Mouse (Mus musculus): ENCODE data around the gene Siglece. TPM values are rescaled to one million over a fixed set of nuclear protein-coding genes. Genes with fewer than 3 reads are reported as not detected.
"Not testable (repeated sequence)": the region's sequence is repeated elsewhere in the genome, so short reads cannot be mapped to it uniquely, and the experiment has no call there.

Siglece gene
- polyA plus RNA-seq, 1 experiment from 2014 or later = 0.70 TPM

GRCm38 (mm10) chr7:43668582-43668981, 8.6 kb upstream of the Siglece start:
- no peaks in the 10 kb centered on the region for H3K9me3 ChIP-seq
- H3K4me1 ChIP-seq (replicated peaks) = peaks cover 8% of the 10 kb centered on the region
- H3K27me3 ChIP-seq = no peaks in the 10 kb centered on the region
- WGBS = 28% methylated on average over 3 of the region's 3 CpGs
- H3K36me3 ChIP-seq = no peaks in the 10 kb centered on the region
- H3K4me3 ChIP-seq (replicated peaks) = no peak overlapping the region
- H3K9ac ChIP-seq (replicated peaks) = no peak overlapping the region
- ATAC-seq (ENCODE audit: insufficient number of reproducible peaks, insufficient read depth, low FRiP score, low TSS enrichment, low read depth) = no peak
- no peak overlapping the region for H3K4me2 ChIP-seq
- no peak overlapping the region for H3K27ac ChIP-seq

GRCm38 (mm10) chr7:43667221-43667620, 7.3 kb upstream of the Siglece start:
- not testable (repeated sequence) for H3K4me2 ChIP-seq; H3K4me3 ChIP-seq (replicated peaks); H3K4me1 ChIP-seq (replicated peaks); H3K27me3 ChIP-seq; H3K27ac ChIP-seq; H3K36me3 ChIP-seq; H3K9ac ChIP-seq (replicated peaks); H3K9me3 ChIP-seq; ATAC-seq (ENCODE audit: insufficient number of reproducible peaks, insufficient read depth, low FRiP score, low TSS enrichment, low read depth)
- 88% methylated on average over 4 of the region's 4 CpGs for WGBS

- Histone ChIP-seq H3K4me3 (replicated peaks) (no peak overlapping the region), H3K9ac (replicated peaks) (no peak overlapping the region), H3K9me3 (no peaks in the 10 kb centered on the region), H3K36me3 (no peaks in the 10 kb centered on the region), H3K4me1 (replicated peaks) (no peaks in the 10 kb centered on the region), H3K27me3 (no peaks in the 10 kb centered on the region), H3K4me2 (no peak overlapping the region), H3K27ac (no peak overlapping the region)
- 97% methylated on average over 1 of the region's 1 CpGs for WGBS
- no peak for ATAC-seq (ENCODE audit: insufficient number of reproducible peaks, insufficient read depth, low FRiP score, low TSS enrichment, low read depth)
Observed at GRCm38 (mm10) chr7:43662804-43663203, 2.8 kb upstream of the Siglece start.

GRCm38 (mm10) chr7:43656232-43656631, 3.7 kb downstream of the Siglece start:
- Histone ChIP-seq H3K4me3 (replicated peaks) (no peak overlapping the region), H3K27ac (no peak overlapping the region), H3K4me1 (replicated peaks) (no peaks in the 10 kb centered on the region), H3K27me3 (no peaks in the 10 kb centered on the region), H3K4me2 (no peak overlapping the region), H3K9ac (replicated peaks) (no peak overlapping the region), H3K9me3 (0 out of 2 replicates have a peak, but pooled peaks cover 7% of the 10 kb centered on the region), H3K36me3 (no peaks in the 10 kb centered on the region)
- no peak for ATAC-seq (ENCODE audit: insufficient number of reproducible peaks, insufficient read depth, low FRiP score, low TSS enrichment, low read depth)
- WGBS = 61% methylated on average over 6 of the region's 6 CpGs

- H3K27me3 ChIP-seq = no peaks in the 10 kb centered on the region
- no peak overlapping the region for H3K27ac ChIP-seq
- no peaks in the 10 kb centered on the region for H3K36me3 ChIP-seq
- ATAC-seq (ENCODE audit: insufficient number of reproducible peaks, insufficient read depth, low FRiP score, low TSS enrichment, low read depth) = no peak
- H3K4me3 ChIP-seq (replicated peaks) = no peak overlapping the region
- no peak overlapping the region for H3K9ac ChIP-seq (replicated peaks)
- 81% methylated on average over 3 of the region's 3 CpGs for WGBS
- no peak overlapping the region for H3K4me2 ChIP-seq
- H3K9me3 ChIP-seq = 0 out of 2 replicates have a peak, but pooled peaks cover 7% of the 10 kb centered on the region
- H3K4me1 ChIP-seq (replicated peaks) = no peaks in the 10 kb centered on the region
Observed at GRCm38 (mm10) chr7:43654519-43654918, 5.4 kb downstream of the Siglece start.

GRCm38 (mm10) chr7:43652683-43653082, 7.3 kb downstream of the Siglece start:
- H3K4me3 ChIP-seq (replicated peaks) = no peak overlapping the region
- 85% methylated on average over 6 of the region's 6 CpGs for WGBS
- no peaks in the 10 kb centered on the region for H3K36me3 ChIP-seq
- H3K4me1 ChIP-seq (replicated peaks) = no peaks in the 10 kb centered on the region
- no peak for ATAC-seq (ENCODE audit: insufficient number of reproducible peaks, insufficient read depth, low FRiP score, low TSS enrichment, low read depth)
- no peak overlapping the region for H3K9ac ChIP-seq (replicated peaks)
- H3K27ac ChIP-seq = no peak overlapping the region
- H3K4me2 ChIP-seq = no peak overlapping the region
- 0 out of 2 replicates have a peak, but pooled peaks cover 7% of the 10 kb centered on the region for H3K9me3 ChIP-seq
- H3K27me3 ChIP-seq = no peaks in the 10 kb centered on the region

- Histone ChIP-seq H3K27ac (no peak overlapping the region), H3K9me3 (no peaks in the 10 kb centered on the region; the same call in 1 of the 2 replicates), H3K4me3 (replicated peaks) (no peak overlapping the region), H3K9ac (replicated peaks) (no peak overlapping the region), H3K27me3 (no peaks in the 10 kb centered on the region), H3K4me2 (no peak overlapping the region), H3K36me3 (no peaks in the 10 kb centered on the region), H3K4me1 (replicated peaks) (no peaks in the 10 kb centered on the region)
- no peak for ATAC-seq (ENCODE audit: insufficient number of reproducible peaks, insufficient read depth, low FRiP score, low TSS enrichment, low read depth)
- 84% methylated on average over 17 of the region's 17 CpGs for WGBS
Observed at GRCm38 (mm10) chr7:43643046-43643652, 16.8 kb downstream of the Siglece start.

- WGBS = 81% methylated on average over 5 of the region's 5 CpGs
Observed at GRCm38 (mm10) chr7:43642587-43642986, 17.4 kb downstream of the Siglece start.

GRCm38 (mm10) chr7:43637118-43637517, 22.8 kb downstream of the Siglece start:
- H3K9me3 ChIP-seq = no peaks in the 10 kb centered on the region
- H3K27ac ChIP-seq = no peak overlapping the region
- H3K27me3 ChIP-seq = no peaks in the 10 kb centered on the region
- no peaks in the 10 kb centered on the region for H3K4me1 ChIP-seq (replicated peaks)
- ATAC-seq (ENCODE audit: insufficient number of reproducible peaks, insufficient read depth, low FRiP score, low TSS enrichment, low read depth) = no peak
- H3K4me2 ChIP-seq = no peak overlapping the region
- H3K36me3 ChIP-seq = no peaks in the 10 kb centered on the region
- WGBS = 79% methylated on average over 1 of the region's 1 CpGs
- no peak overlapping the region for H3K4me3 ChIP-seq (replicated peaks)
- no peak overlapping the region for H3K9ac ChIP-seq (replicated peaks)

More at GRCm38 (mm10) chr7:43642587-43642986, 17.4 kb downstream of the Siglece start:
- H3K4me1 ChIP-seq (replicated peaks) = no peaks in the 10 kb centered on the region
- no peaks in the 10 kb centered on the region for H3K36me3 ChIP-seq
- no peak overlapping the region for H3K9ac ChIP-seq (replicated peaks)
- H3K9me3 ChIP-seq = no peaks in the 10 kb centered on the region; the same call in 1 of the 2 replicates
- no peak overlapping the region for H3K27ac ChIP-seq
- no peak overlapping the region for H3K4me3 ChIP-seq (replicated peaks)
- no peaks in the 10 kb centered on the region for H3K27me3 ChIP-seq
- ATAC-seq (ENCODE audit: insufficient number of reproducible peaks, insufficient read depth, low FRiP score, low TSS enrichment, low read depth) = no peak
- H3K4me2 ChIP-seq = no peak overlapping the region

GRCm38 (mm10) chr7:43636194-43636593, 23.8 kb downstream of the Siglece start:
- Histone ChIP-seq H3K27me3 (no peaks in the 10 kb centered on the region), H3K4me2 (no peak overlapping the region), H3K9ac (replicated peaks) (no peak overlapping the region), H3K36me3 (no peaks in the 10 kb centered on the region), H3K4me1 (replicated peaks) (no peaks in the 10 kb centered on the region), H3K9me3 (no peaks in the 10 kb centered on the region), H3K4me3 (replicated peaks) (no peak overlapping the region), H3K27ac (no peak overlapping the region)
- no peak for ATAC-seq (ENCODE audit: insufficient number of reproducible peaks, insufficient read depth, low FRiP score, low TSS enrichment, low read depth)
- WGBS = 58% methylated on average over 2 of the region's 2 CpGs

GRCm38 (mm10) chr7:43634500-43634899, 25.5 kb downstream of the Siglece start, which contains the start of gene Ceacam18:
TSS of gene Ceacam18 (plus strand) at chr7:43634707.
- Histone ChIP-seq H3K36me3 (no peaks in the 10 kb centered on the region), H3K9ac (replicated peaks) (no peak within 1 kb of the TSS), H3K4me3 (replicated peaks) (no peak within 1 kb of the TSS), H3K9me3 (no peaks in the 10 kb centered on the region), H3K4me1 (replicated peaks) (no peaks in the 10 kb centered on the region), H3K27me3 (no peaks in the 10 kb centered on the region), H3K27ac (no peak within 1 kb of the TSS), H3K4me2 (no peak within 1 kb of the TSS)
- no peak for ATAC-seq (ENCODE audit: insufficient number of reproducible peaks, insufficient read depth, low FRiP score, low TSS enrichment, low read depth)
- 65% methylated on average over 6 of the region's 6 CpGs for WGBS

GRCm38 (mm10) chr7:43633940-43634339, 26.0 kb downstream of the Siglece start:
- Histone ChIP-seq H3K27me3 (no peaks in the 10 kb centered on the region), H3K4me2 (no peak overlapping the region), H3K36me3 (no peaks in the 10 kb centered on the region), H3K27ac (no peak overlapping the region), H3K4me3 (replicated peaks) (no peak overlapping the region), H3K4me1 (replicated peaks) (no peaks in the 10 kb centered on the region), H3K9ac (replicated peaks) (no peak overlapping the region), H3K9me3 (no peaks in the 10 kb centered on the region)
- WGBS = 71% methylated on average over 4 of the region's 4 CpGs
- no peak for ATAC-seq (ENCODE audit: insufficient number of reproducible peaks, insufficient read depth, low FRiP score, low TSS enrichment, low read depth)
